Mouse (Mus musculus): ENCODE measurements around the gene Gm9736. TPM values are rescaled to one million over a fixed set of nuclear protein-coding genes. Genes with fewer than 3 reads are reported as not detected.
"Not testable (repeated sequence)": the region's sequence is repeated elsewhere in the genome, so short reads cannot be mapped to it uniquely, and the experiment has no call there.

Gene Gm9736
- not detected for total RNA-seq (2021)
- long read RNA-seq, experiment 1, result 0 reads
- long read RNA-seq, experiment 2, result 0 reads

DNA sequence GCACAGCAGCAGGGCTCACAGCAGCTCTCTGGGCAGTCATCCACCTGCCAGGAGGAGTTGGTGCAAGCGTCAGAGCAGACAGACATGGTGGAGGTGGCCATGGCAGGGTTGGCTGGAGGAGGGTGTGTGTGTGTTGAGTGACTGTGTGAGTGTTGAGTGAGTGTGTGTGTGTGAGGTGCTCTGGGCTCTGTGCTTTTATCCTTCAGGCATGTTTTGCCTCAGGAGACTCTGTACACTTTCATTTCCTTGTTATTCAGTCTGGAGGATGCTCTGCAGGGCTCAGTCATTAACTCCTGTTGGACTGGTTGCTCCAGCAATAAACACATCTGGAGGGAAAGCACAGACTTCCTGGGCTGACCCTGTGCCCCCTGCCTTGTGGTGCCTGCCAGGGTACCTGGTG, at the start of gene Gm9736:
TSS of gene Gm9736 (minus strand) at position 101 of the 400 bp plus-strand sequence.
- DNase-seq; intact Hi-C loops (cut with DNase I): not testable (repeated sequence)

DNA sequence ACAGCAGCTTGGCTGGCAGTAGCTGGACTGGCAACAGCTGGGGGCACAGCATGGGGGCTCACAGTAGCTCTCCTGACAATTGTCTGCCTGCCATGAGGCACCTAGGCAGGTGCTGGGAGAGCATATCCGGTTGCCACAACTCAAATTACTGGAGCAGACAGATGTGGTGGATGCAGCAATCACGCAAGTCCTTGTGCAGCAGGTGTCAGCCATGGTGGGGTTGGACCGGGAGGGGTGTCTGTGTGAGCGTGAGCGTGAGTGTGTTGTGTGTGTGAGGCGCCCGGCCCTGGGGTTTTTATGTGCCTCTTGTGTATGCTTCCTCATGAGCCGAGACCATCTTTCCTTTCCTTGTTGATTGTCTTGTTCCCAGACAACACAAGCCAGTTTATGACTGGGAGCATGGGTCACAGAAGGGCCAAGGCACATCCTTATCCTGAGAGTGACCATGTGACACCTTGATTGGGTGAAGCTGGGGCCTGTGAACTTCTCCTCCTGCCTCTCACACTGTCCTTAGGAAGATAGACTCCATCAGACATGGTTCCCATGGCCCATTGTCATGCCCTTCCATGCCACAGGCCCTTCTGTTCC, 47.9 kb upstream of the Gm9736 start, which contains the start of gene Gm19668:
TSS of gene Gm19668 (minus strand) at position 213 of the 588 bp plus-strand sequence.
- intact Hi-C loops (cut with DNase I), result no loop called here
- DNase-seq, result no peak

DNA sequence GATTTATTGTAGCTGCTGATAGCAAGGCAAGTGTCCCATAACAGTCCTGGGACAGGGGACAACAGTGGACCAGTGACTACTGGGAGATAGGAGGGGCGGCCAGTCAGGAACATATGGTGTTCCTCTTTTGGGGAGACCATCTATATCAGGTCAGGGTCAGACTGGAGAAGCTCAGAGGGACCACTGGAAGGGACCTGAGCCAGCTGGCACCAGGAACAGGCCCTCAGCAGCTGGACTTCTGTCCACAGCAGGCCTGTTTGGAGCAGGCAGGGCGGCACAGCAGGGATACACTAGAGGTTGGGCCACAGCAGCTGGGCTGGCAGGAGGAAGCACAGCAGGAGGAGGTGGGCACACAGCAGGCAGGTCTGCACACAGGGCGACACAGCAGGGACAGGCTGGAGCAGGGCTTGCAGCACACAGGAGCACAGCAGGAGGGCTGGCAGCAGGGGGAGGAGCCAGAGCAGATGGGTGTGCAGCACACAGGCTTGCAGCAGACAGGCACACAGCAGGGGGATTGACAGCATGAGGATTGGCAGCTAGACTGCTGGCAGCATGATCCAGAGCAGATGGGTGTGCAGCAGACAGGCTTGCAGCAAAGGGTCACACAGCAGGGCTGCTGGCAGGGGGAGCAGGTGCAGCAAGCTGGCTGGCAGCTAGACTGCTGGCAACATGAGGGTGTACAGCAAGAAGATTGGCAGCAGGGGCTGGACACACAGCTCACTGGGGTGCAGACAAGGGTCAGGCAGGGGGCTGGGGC, 47.2 kb upstream of the Gm9736 start:
- intact Hi-C loops (cut with DNase I); DNase-seq: not testable (repeated sequence)

DNA sequence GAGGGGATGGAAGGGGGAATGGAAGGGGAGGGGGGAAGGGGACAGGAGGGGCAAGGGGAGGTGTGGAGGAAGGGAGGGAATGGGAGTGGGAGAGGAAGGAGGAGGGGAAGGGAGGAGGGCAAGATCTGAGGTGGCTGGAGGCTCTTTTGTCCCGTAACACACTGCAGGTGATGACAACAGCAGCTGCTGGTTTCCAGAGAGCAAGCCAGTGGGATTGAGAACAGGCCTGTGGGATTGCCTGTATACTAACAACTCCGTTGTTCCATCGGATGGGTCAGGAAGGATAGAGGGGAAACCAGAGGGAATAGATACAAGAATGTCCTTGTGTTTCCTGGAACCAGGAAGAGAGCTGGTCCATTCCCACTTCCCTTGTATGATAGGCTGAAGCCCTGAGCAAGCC, 46.5 kb upstream of the Gm9736 start:
- no peak for DNase-seq
- intact Hi-C loops (cut with DNase I), result no loop called here

DNA sequence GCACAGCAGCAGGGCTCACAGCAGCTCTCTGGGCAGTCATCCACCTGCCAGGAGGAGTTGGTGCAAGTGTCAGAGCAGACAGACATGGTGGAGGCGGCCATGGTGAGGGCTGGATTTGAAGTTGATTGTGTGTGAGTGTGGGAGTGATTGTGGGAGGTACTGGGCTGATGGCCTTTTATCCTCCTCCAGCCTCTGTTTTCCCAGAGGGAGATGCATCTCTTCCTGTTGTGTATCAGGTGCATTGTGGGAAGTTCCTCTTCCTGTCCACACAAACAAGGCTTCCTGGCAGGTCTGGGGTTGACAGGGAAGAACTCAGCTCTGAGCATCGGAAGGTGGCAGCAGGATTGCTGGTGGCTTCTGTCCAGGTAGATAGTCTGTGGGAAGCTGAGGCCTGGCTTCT, 43.8 kb upstream of the Gm9736 start, which contains the start of gene Gm9639:
TSS of gene Gm9639 (minus strand) at position 101 of the 400 bp plus-strand sequence.
- DNase-seq, result no peak
- intact Hi-C loops (cut with DNase I), result no loop called here

DNA sequence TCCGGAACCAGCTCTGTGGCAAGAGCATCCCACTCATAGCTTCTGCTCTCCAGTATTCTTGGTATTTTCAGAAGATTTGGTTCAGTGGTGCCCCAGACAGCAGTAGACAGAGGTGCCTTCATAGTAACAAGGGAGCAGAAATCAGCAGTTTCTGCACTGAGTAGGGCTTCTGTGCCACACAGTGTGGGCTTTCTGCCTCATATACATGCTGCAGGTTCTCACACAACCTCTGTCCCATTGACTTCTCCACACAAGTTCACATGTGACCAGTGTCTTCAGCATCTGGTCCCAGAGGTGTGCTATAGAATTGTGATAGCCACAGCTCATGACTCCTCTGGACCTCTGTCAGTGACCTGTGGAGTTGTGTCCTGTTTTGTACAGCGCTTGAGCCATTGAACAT, 37.5 kb upstream of the Gm9736 start:
- intact Hi-C loops (cut with DNase I), result no loop called here
- no peak for DNase-seq

DNA sequence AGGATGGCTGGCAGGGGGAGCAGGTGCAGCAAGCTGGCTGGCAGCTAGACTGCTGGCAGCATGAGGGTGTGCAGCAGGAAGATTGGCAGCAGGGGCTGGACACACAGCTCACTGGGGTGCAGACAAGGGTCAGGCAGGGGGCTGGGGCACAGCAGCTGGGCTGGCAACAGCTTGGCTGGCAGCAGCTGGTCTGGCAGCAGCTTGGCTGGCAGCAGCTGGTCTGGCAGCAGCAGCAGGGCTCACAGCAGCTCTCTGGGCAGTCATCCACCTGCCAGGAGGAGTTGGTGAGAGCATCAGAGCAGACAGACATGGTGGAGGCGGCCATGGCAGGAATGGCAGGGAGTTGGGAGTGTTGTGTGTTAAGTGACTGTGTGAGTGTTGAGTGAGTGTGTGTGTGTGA, 36.7 kb upstream of the Gm9736 start, which contains the start of gene Gm7137:
TSS of gene Gm7137 (minus strand) at position 325 of the 400 bp plus-strand sequence.
- DNase-seq; intact Hi-C loops (cut with DNase I): not testable (repeated sequence)

DNA sequence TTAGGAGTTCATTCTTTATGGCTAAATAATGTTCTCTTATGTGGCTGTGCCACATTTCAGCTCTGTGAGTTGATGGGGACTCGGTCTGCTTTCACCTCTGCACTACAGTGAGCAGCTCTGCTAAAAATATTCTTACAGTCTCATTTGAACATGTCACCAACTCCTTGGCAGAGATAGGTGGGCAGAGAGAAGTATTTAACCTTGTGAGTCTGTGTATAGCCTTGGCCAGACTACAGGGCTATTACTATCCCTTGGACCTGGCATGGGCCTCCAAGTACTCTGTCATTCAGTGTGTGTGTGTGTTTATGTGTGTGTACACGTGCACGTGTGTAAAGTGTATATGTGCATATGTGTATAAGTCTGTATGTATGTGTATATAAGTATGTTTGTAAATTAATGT, 32.2 kb upstream of the Gm9736 start:
- DNase-seq; intact Hi-C loops (cut with DNase I): not testable (repeated sequence)

DNA sequence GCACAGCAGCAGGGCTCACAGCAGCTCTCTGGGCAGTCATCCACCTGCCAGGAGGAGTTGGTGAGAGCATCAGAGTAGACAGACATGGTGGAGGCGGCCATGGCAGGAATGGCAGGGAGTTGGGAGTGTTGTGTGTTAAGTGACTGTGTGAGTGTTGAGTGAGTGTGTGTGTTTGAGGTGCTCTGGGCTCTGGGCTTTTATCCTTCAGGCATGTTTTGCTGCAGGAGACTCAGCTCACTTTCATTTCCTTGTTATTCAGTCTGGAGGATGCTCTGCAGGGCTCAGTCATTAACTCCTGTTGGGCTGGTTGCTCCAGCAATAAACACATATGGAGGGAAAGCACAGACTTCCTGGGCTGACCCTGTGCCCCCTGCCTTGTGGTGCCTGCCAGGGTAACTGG, 31.3 kb upstream of the Gm9736 start, which contains the start of gene Gm3250:
TSS of gene Gm3250 (minus strand) at position 101 of the 400 bp plus-strand sequence.
- intact Hi-C loops (cut with DNase I); DNase-seq: not testable (repeated sequence)

DNA sequence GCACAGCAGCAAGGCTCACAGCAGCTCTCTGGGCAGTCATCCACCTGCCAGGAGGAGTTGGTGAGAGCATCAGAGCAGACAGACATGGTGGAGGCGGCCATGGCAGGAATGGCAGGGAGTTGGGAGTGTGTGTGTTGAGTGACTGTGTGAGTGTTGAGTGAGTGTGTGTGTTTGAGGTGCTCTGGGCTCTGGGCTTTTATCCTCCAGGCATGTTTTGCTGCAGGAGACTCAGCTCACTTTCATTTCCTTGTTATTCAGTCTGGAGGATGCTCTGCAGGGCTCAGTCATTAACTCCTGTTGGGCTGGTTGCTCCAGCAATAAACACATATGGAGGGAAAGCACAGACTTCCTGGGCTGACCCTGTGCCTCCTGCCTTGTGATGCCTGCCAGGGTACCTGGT, 25.7 kb upstream of the Gm9736 start, which contains the start of gene Gm7138:
TSS of gene Gm7138 (minus strand) at position 101 of the 400 bp plus-strand sequence.
- DNase-seq; intact Hi-C loops (cut with DNase I): not testable (repeated sequence)

DNA sequence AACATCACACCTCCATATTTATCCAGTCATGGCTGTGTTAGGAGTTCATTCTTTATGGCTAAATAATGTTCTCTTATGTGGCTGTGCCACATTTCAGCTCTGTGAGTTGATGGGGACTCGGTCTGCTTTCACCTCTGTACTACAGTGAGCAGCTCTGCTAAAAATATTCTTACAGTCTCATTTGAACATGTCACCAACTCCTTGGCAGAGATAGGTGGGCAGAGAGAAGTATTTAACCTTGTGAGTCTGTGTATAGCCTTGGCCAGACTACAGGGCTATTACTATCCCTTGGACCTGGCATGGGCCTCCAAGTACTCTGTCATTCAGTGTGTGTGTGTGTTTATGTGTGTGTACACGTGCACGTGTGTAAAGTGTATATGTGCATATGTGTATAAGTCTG, 21.0 kb upstream of the Gm9736 start:
- DNase-seq, result not testable (repeated sequence)

DNA sequence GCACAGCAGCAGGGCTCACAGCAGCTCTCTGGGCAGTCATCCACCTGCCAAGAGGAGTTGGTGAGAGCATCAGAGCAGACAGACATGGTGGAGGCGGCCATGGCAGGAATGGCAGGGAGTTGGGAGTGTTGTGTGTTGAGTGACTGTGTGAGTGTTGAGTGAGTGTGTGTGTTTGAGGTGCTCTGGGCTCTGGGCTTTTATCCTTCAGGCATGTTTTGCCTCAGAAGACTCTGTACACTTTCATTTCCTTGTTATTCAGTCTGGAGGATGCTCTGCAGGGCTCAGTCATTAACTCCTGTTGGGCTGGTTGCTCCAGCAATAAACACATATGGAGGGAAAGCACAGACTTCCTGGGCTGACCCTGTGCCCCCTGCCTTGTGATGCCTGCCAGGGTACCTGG, 20.1 kb upstream of the Gm9736 start, which contains the start of gene Gm3238:
TSS of gene Gm3238 (minus strand) at position 101 of the 400 bp plus-strand sequence.
- DNase-seq; intact Hi-C loops (cut with DNase I): not testable (repeated sequence)

More for the DNA sequence above, 21.0 kb upstream of the Gm9736 start:
- intact Hi-C loops (cut with DNase I), result not testable (repeated sequence)

DNA sequence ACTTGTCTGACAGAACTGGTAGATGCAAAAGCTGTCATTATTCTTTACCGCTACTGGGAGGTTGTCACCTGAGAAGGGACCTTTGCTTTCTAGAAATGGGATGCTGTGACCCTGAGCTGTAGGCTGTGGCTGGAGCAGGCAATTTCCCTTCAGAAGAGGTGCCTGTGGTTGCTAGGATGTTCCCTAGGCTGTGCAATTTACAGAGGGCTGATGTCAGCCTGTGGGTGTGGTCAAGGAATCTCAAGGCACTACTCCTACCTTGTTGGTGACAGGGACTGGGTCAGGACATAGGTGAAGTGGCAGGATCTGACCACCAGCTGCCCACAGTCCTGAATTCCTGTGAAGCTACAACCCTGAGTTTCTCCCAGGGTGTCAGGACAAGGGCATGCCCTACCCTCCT, 18.6 kb upstream of the Gm9736 start:
- intact Hi-C loops (cut with DNase I), result no loop called here
- DNase-seq, result no peak

DNA sequence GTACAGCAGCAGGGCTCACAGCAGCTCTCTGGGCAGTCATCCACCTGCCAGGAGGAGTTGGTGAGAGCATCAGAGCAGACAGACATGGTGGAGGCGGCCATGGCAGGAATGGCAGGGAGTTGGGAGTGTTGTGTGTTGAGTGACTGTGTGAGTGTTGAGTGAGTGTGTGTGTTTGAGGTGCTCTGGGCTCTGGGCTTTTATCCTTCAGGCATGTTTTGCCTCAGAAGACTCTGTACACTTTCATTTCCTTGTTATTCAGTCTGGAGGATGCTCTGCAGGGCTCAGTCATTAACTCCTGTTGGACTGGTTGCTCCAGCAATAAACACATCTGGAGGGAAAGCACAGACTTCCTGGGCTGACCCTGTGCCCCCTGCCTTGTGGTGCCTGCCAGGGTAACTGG, 8.4 kb upstream of the Gm9736 start, which contains the start of gene Gm3233:
TSS of gene Gm3233 (minus strand) at position 101 of the 400 bp plus-strand sequence.
- DNase-seq; intact Hi-C loops (cut with DNase I): not testable (repeated sequence)

DNA sequence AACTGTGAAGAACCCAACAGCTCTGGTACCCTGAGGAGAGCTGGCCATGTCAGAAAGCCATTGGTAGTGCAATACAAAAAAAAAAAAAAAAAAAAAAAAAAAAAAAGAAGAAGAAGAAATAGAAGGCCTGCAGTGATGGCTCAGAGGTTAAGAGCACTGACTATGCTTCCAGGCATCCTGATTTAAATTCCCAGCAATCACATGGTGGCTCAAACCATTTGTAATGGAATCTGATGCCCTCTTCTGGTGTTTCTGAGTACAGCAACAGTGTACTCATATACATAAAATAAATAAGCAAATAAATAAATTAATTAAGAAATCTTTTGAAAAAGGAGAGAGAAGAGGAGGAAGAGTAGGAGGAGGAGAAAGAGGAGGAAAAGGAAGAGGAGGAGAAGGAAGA, 2.3 kb upstream of the Gm9736 start:
- intact Hi-C loops (cut with DNase I), result no loop called here
- DNase-seq, result no peak

DNA sequence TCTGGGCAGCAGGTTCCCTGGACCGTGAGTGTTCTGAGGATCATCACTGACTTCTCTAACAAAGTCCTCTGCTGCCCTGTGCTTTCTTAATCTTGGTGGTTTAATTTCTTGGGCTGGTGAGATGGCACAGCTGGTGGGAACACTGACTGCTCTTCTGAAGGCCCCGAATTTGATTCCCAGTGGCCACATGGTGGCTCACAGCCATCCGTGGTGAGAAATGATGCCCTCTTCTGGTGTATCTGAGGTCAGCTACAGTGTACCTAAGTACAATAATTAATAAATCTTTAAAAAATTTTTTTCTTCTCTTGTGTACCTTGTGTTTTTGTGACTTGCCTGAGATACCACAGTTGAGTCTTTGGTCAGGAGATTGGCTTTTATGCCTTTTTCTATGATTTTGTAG, 1.2 kb upstream of the Gm9736 start:
- intact Hi-C loops (cut with DNase I); DNase-seq: not testable (repeated sequence)

DNA sequence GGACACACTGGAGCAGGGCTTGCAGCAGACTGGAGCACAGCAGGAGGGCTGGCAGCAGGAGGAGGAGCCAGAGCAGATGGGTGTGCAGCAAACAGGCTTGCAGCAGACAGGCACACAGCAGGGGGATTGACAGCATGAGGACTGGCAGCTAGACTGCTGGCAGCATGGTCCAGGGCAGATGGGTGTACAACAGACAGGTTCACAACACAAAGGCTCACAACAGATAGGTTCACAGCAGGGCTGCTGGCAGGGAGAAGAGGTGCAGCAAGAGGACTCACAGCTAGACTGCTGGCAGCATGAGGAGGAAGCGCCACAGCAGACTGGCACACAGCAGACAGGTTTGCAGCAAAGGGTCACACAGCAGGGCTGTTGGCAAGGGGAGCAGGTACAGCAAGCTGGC, 468 bp downstream of the Gm9736 start:
- intact Hi-C loops (cut with DNase I); DNase-seq: not testable (repeated sequence)

DNA sequence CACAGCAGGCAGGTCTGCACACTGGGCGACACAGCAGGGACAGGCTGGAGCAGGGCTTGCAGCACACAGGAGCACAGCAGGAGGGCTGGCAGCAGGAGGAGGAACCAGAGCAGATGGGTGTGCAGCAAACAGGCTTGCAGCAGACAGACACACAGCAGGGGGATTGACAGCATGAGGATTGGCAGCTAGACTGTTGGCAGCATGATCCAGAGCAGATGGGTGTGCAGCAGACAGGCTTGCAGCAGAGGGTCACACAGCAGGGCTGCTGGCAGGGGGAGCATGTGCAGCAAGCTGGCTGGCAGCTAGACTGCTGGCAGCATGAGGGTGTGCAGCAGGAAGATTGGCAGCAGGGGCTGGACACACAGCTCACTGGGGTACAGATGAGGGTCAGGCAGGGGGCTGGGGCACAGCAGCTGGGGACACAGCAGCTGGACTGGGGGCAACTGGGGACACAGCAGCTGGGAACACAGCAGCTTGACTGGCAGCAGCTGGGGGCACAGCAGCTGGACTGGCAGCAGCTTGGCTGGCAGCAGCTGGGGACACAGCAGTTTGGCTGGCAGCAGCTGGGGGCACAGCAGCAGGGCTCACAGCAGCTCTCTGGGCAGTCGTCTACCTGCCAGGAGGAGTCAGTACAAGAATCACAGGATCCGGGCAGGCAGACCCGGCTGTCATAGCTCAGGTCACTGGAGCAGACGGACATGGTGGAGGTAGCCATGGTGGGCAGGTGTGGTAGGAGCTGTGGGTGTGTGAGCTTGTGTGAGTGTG, 9.0 kb downstream of the Gm9736 start, which contains the start of gene Gm18596:
TSS of gene Gm18596 (minus strand) at position 715 of the 765 bp plus-strand sequence.
- DNase-seq; intact Hi-C loops (cut with DNase I): not testable (repeated sequence)

DNA sequence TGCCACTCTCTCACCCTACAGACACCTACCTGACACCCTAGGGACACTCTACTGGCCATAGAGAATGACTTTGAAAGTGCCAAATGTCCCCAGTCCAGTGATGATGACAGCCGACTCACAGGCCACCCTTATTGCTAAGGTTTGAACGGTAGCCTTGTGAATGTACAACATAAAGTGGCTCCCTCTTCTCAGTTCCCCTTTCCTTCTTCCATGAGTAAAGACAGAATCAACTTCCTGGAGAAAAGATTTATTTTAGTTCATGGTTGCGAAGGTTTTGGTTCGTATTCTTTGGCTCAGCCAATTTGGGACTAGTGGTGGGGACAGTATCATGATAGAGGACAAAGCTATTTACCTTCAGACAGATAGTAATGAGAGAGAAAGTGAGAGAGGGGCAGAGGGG, 12.2 kb downstream of the Gm9736 start:
- DNase-seq, result no peak
- intact Hi-C loops (cut with DNase I), result no loop called here

DNA sequence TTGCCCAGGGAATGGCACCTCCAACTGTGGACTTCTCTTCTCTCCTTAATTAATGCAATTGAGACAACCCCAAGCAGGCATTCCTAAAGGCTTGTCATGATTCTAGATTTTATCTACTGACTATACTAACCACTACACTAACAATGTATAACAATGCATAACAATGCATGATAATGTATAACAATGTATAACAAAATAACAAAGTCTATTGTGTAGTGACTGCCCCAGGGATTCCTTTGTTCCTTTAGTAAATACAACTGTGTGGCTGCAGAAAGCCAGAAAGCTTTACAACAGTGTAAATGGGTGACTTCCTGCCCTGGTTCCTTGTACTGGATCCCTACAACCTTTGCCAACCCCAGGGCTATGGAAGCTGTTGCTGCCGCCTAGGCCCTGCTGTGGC, 15.2 kb downstream of the Gm9736 start:
- intact Hi-C loops (cut with DNase I), result no loop called here
- DNase-seq, result no peak

All from gastrocnemius, postnatal 36 days (tissue).